Mouse (Mus musculus) spleen, adult 18-20 months (tissue): Measurements from ENCODE around the gene Nup210.
A peak's percentile ranks its signal among the peaks of the same experiment; 100 is the strongest.
"Not testable (repeated sequence)": the region's sequence is repeated elsewhere in the genome, so short reads cannot be mapped to it uniquely, and the experiment has no call there.

ENCODE experiments used
- DNase-seq, 2 experiments: peaks; one replicate each; pipeline ENCODE4 v3.0.0; 2022; ENCODE audit warnings: mixed read lengths in 2 of 2

Nup210 gene

DNA sequence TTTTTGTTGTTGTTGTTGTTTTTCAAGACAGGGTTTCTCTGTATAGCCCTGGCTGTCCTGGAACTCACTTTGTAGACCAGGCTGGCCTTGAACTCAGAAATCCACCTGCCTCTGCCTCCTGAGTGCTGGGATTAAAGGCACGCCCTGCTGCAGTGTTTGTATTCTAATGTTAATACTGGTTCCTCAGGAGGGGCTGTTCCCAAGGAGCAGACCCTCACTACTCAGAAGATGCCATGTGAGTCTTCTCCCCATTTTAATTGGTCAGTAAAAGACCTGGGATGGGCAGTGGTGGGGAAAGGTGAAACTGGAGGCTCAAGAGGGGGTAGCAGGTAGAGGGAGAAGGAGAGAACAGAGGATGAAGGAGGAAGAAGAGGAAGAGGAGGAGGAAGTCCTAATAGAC is 13.2 kb downstream of the Nup210 start:
- DNase-seq = not testable (repeated sequence)

DNA sequence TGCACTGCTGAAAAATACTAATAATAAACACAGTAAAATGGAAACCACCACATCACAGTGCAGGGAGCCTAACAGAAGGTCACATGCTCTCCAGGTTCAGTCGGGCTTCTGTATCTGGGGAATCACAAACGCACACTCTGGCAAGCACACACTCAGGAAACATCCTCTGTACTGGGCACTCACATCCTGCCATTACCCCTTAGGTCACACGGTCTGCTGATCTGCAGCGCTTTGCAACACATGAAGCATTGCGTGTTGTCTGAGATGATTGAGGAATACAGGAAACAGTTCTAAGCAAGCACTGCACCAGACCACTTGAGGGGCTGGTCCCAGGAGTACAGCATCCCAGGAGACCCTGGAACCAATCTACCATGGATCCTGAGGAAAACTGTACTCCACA is 16.0 kb downstream of the Nup210 start:
- DNase-seq = no peak

DNA sequence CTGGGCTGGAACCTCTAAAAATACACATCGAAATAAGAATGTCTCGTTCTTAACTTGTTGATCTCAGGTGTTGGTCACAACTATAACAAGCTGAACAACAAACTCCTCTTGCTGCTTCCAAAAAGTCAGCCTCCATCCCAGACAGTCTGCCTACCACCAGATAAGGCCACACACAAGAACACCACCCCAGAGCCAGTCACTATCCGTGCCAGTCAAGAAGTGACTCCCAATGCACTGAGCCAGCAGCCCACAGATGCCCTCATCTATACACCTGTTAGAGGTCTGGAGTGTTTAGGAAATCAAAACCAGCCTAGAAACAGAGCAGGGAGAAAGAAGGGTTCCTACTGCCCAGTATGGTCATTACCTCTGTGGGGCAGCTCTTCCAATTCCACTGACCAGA is 18.8 kb downstream of the Nup210 start:
- no peak for DNase-seq

DNA sequence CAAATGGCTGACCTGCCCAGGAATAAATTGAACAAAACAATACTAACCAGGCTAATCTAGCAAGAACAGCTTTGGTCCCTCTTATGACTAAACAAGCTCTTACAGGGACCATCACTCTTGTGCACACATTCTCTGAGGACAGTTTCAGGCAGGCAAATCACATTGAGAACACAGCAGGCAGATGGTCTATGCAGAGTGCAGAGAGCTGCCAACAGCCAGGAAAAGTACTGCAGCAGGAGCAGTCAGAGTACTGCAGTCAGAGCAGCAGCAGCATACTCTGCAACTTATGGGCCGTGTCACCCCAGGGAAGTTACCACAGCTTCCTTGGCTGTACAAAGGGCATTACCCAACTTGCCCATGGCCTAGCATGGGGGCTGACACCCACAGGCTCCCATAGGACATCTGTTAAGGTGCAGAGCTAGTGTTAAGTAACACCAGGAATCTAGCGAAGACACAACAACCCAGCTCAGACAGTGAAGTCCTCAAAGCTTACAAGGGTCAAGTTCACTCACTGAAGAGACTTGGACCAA is 21.5 kb downstream of the Nup210 start:
- DNase-seq = no peak

DNA sequence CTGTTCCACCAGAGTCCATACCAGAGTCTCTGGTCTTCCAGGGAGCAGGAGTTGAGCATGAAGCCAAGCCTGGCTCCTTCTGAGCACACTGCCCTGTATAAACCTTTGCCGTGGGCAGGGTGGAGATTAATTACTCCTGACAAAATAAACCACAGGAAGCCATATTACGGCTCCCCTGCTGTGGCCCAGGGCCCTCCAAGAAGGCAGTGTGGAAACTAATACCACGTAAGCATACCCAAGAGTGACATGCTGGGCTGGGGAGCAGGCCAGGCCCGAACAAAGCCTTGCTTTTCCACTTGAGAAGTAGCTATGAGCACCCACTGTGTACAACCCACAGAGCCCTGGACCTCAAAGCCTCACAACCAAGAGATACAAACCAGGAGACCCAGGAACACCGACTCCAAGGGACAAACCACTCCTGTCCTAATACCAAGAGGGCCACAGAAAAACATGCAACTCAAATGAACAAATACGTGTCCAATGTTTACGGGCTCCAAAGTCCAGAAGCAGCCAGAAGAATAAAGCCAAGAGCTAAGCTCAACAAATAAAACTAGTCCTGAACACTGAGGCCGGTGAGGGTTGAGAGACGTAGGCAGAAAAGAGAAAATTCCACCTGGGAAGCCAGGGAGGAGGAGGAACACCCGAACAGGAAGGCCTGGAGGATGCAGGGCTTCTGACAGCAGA is 24.3 kb downstream of the Nup210 start:
- no peak for DNase-seq

DNA sequence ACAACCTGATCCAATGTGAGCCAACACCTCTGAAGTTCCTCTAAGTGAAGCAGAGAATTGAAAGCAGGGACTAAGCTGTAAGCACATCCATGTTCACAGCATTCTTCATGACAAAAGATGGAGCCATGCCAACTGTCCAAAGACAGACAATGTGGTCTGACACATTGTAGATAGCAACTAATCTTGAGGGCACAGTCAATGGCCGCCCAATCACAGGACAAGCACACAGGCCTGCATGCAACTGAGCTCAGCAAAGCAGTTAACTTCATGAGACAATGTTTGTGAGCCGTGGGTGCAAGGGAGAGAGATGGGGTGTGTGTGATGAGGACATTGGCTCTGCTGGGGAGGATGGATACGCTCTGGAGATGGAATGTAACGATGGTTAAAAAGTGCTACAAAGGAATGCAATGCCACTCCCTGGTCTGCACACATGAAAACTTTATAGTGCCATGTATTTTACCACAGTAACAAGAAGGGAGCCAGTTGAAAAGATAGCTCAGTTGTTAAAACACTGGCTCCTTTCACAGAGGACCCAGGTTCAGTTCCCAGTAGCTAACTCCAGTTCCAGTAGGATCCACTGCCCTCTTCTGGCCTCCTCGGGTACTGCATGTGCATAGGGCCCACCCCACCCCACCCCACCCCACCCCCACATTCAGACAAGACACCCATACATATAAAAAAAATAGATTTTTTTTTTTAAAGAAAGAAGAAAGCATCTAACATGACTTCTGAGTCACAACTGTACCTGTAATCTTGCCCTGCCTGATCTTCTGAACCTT is 31.3 kb downstream of the Nup210 start:
- DNase-seq = peak in 1 of 2 experiments; percentile 58

DNA sequence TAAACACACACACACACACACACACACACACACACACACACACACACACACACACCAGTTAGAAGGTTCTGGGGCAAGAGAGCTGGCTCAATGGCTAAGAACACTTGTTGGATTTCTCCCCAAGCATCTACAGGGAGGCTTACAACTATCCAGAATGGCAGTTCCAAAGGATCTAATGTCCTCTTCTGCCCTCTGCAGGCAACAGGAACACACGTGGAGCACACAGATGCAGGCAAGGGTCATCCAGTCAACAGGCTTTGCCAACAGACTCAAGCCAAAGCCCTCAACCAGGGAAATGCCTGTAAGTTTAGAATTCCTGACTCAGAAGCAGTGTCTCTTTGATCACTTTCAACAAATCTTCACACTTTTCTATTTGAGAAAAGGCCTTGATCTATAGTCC is 36.6 kb downstream of the Nup210 start:
- no peak for DNase-seq

DNA sequence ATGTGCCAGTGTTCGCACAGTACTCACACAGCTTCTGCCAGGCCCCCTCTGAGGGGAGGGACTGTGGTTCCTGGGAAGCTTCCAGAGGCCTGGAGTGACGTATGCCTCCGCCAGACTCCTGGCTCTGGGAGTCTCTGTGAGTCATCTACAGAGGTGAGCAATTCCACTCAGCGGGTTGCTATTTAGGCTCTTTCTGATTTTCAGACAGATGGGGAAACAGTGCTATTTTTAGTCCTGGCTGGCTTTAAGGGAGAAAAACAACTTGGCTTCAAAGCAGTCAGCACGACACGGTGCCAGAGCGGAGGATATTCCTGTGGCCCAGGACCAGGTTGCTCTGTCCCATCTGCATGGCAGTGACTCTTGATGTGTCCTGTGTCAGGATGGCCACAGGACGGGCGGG is 40.4 kb downstream of the Nup210 start:
- no peak for DNase-seq

DNA sequence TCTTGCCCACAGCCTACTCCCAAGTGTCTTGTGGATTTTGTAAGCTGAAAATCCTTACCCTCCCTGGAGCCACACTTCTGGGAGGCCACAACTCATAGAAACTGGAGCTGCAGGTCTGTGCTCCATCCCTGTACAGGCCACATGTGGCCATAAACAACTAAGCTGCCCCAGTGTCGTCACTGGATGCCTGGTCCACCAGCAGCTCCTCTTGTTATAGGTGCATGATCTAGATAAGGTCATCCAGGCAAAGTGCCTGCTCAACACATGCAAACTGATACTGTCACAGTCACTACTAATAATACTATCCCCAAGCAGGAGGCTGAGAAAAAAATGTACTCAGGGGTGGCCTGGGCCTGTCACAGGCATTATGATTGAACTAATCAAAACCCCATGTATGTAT is 48.1 kb downstream of the Nup210 start:
- DNase-seq = no peak

DNA sequence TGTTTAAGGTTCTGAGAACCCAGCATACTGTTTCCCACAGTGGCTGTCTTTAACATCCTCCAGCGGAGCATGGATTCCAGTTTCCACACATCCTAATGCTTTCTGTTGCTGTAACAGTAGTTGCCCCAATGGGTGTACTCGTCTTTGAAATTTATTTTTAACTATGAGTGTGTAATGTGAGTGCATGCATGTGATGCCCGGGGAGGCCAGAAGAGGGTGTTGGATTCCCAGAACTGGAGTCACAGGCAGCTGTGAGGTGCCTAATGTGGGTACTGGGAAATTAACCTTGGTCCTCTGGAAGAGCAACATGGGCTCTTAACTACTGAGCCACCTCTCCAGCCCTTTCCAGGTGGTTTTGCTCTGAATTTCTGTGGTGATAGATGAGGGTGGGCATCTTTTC is 49.6 kb downstream of the Nup210 start:
- peak in 1 of 2 experiments; percentile 9 for DNase-seq

DNA sequence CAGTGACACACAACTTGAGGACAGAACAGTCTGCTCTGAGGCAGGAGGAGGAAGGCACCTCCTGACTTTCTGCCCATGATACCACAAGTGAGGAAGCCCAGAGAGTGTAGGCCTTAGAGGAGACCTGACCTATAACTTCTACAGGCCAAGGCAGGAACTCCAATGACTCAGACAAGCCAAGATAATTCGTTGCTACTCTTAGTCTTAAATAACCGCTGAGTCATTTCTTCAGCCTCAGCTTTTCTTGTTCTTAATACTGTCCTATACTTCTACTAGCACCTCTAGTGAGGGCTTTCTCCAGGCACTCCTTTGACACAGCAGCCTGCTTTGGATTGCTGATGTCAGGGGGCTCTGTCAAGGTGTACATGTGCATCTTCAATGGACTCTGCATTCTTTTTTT is 55.3 kb downstream of the Nup210 start:
- DNase-seq = no peak

DNA sequence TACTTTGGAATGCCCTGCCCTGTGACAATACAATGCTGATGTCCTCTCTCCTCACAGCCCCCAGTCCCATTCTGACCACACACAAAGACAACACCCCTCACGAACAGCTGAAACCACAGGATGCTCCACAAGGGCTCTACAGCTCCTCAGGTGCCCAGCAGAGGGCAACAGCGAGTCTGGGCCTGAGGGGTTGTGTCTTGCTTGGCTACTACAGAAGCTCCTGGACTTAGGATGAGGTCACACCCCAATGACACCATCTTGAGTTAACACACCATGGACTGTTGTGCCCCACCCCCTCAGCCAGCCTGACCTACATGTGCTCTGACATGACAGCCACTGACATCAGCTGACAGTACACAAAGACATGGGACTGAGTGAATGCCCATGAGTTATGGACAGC is 56.9 kb downstream of the Nup210 start:
- peak; percentile 16 to 63 for DNase-seq

DNA sequence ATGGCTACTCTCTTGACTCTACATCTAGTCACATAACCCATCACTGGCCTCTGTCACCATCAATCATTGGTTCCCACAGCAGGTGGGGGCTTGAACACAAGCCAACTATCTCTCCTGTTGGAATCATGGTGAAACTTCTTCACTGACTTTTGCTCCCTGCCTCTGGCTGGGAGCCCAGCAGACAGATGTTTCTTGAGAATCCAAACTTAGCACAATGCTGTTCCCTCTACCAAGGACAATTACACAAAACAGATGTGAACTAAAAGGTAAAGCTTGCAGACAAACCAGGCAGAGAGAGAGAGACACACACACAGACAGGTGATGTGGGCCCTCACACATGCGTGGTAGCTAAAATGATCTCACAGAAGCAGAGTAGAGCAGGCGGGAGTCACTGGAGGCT is 58.6 kb downstream of the Nup210 start:
- DNase-seq = no peak

DNA sequence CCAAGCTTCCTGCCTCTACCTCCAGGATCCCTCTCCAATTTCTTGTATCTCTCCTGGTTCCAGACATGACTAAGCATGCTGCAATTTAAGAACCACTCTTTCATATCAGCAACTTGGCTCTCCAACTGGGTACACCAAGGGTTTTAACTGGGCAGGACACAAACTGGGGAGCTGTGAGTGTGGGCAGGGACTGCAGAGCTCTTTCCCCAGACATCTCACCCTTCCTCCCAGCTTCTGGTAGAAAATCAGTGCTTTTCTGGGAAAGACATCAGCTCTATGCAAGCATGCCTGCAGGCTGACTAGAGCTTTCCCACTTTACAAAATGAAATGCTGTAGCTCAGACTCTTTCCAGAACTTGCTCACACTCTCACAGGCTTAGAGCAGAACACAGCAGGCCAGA is 60.3 kb downstream of the Nup210 start:
- DNase-seq = no peak

DNA sequence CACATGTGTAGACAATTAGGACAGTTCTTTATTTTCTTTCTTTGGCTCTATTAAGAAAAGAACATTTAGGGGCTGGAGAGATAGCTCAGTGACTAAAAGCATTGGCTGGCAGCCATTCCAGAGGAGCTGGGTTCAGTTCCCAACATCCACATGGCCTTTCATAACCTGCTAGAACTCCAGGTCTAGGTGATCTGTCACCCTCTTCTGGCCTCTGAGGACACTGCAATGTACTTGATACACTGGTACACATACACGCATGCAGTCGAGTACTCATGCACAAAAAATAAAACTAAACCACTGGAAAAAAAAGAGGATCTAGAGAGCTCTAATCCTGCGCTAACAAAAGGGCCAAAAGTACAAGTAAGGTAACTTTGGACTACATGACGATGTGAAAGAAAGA is 64.1 kb downstream of the Nup210 start:
- DNase-seq = no peak

DNA sequence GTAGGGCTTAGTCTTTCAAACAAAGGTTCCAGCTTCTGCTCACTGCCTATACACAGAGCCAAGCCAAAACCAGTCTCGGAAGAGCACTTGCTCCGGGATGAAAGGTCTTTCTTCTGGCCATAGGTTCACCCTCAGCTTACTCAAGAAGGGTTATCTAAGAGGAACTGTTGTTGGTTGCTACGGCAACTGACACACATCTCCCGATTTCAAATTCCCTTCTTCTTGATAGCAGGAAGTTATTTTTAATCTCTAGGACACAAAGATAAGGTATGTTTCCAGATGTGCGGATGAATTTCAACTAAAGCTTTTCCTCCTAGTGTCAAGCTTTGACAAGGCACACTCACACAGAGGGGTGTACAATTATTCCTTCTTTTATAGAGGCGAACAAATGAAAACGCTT is 68.6 kb downstream of the Nup210 start:
- DNase-seq = no peak

DNA sequence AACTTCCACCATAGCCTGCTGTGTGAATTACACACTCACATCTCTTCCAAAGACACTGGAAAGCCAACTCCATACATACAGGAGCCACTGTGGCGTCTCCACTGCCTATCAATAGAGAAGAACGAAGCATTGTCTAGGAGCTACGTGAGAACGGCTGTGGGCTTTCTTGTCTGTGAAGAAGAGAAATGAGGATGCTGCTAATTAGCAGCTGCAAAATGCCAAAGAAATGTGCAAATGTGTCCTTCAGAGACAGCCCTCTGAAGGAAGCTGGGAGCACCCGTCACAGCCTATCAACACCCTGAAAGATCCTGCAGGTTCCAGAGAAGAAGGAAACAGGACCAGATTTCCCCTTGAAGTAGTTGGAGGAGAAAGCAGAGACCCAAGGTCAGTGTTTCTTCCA is 69.2 kb downstream of the Nup210 start:
- no peak for DNase-seq

DNA sequence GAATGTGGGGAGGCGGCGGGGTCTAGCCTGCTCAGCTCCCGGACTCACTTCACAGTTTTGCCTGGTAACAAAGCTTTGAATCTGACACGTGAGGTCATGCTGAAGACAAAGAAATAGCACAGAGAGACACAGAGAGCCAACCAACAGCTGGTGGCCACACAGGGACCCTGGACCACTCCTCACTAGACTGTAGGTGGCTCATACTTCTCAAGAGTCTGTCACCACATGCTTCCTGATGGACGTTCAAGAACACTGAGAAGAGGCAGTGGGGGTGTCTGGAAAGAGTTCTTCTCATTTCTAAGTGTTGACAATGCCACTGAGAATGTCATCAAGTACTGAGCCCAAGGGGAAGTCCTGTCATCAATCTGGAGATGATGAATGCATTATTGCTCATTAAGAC is 70.4 kb downstream of the Nup210 start:
- DNase-seq = no peak

DNA sequence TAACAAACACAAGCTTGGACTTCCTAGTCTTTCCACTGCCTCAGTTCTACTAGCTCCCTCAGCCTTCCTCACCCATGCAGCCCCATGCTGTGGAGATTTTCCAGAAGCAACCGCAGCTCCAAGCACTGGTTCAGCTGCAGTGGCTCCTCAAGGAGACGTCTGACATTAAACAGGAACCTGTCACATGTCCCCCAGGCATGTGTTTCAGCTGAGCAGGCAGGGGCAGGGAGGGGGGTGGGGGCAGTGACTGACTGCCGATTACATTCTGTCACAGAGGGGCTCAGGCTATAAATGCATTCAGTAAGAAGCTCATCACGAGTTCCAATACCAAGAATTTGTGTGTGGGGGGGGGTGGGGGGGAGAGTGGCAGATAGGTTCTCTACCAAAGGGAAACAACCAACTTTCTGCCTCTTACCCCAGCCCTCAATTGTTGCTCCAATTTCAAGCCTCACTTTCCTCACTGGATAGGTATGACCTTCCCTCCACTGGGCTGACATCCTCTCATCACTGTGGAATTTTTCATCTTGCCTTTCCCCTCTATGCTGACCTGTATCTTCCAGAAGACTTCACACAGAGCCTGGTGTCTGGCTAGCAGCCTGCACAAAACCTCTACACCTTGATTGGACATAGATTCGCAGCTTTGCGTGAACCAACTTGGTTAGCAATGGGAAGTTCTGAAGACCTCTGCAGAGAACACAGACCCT is 71.8 kb downstream of the Nup210 start:
- no peak for DNase-seq

DNA sequence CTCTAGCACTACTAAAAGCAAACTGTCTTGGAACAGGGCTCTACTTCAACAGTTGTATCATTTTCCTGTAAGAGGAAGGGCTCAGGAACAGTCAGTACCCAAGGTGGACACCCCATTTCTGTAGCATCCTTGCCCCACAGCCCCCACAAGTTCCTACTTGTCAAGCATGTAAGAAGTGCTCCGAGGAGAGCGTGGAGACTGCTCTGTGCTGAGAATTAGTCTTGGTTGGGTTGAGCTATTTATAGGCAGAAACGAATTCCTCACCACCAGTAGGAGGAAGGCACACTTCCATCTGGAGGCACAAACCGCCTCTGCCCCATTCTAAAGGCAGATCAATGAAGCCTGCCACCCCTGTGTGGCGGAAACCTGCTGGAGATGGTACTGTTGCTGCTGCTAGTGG is 75.3 kb downstream of the Nup210 start:
- DNase-seq = no peak

DNA sequence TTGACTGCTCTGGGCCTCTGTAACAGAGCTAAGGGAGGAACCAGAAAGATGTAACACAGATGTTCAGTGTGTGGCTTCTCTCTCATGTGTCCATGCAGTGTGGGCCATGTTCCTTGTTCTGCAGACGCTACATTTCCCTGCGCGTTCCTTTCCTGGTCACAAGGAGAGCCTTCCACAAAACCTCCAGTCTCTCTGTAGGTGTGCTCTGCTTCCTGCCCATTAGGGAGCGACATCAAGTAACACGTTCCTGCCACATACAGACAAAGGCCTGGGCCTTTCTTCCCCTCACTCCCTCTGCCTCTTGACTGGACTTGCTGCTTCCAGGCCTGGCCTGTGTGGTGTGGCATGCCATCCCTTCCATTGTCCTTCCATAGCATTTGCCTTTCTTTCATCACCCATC is 88.4 kb downstream of the Nup210 start:
- DNase-seq = no peak

DNA sequence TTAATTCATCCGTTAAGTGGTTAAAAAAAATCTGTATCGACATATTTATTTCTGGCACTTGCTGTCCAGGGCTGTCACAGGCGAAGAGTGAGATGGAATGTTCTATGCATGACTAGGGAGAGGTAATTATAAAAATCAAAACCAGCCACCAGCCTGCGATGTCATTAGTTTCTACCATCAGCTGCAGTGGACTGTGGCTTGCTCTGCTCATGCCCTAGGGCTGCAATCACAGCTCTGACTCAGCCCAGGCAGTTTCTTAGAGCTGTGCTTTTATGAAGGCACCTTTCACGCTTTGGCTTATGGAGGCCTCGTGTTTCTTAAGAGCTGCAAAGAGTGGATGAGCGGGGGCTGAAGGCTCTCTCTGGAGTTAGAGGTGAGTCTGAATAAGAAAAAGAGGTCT is 95.8 kb downstream of the Nup210 start:
- DNase-seq = no peak

DNA sequence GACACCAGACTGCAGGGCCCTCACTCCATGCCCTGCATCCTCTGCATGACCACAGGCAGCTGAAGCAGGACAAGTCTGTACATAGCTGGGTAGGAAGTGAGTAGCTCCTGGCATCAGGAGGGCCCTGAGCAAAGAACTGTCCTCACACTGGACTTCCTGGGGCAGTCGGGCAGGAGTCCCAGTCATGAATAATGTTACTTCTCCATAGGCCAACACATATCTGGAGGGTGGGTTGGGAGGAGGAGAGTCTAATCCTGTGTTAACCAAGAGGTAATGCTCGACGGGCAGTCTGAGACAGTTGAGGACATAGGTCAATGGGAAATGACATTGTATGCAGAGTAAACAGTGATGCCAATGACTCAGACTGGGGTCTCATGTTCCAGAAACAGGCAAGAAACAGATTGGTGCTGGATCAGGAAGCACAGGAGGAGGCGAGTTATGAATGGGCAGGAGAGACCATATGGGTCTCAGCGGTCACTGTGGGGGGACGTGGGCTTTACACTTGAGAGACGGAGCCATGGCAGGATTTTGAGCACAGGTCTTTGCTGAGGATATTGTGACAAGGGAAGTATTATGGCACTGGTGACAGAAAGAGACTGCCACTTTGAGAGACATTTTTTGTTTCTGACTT is 99.9 kb downstream of the Nup210 start:
- no peak for DNase-seq
